Mouse (Mus musculus): ENCODE results near the gene Zglp1. TPM values are rescaled to one million over a fixed set of nuclear protein-coding genes. Genes with fewer than 3 reads are reported as not detected.

Zglp1 gene
- total and polyA plus RNA-seq, 2 experiments from 2014 or later = 10.7 TPM; not detected in 1

- no peak for ATAC-seq (ENCODE audit: low FRiP score)
- no peak overlapping the region for H3K9ac ChIP-seq (replicated peaks; ENCODE audit: low read length, poor library complexity, severe bottlenecking)
- DNase-seq (ENCODE audit: low spot score) = no peak
- no peaks in the 10 kb centered on the region for H3K9me3 ChIP-seq (ENCODE audit: low read length)
- peaks cover 8% of the 10 kb centered on the region for H3K36me3 ChIP-seq (ENCODE audit: insufficient read depth, low read length)
- H3K4me3 ChIP-seq (ENCODE audit: low read depth, low read length) = no peak overlapping the region
- TF ChIP-seq CTCF (IDR thresholded peaks at IDR 0.05) = no peak
- H3K4me1 ChIP-seq (ENCODE audit: insufficient read depth, low read length) = peaks cover 9% of the 10 kb centered on the region
- 92% methylated on average over 9 of the region's 9 CpGs for WGBS
- no peaks in the 10 kb centered on the region for H3K27me3 ChIP-seq (ENCODE audit: insufficient read depth, low read length)
- H3K4me2 ChIP-seq (ENCODE audit: low read depth, low read length, poor library complexity, severe bottlenecking) = no peak overlapping the region
- no peak overlapping the region for H3K27ac ChIP-seq (ENCODE audit: low read depth, low read length)
Observed at GRCm38 (mm10) chr9:21093423-21093822, 26.5 kb upstream of the Zglp1 start.

GRCm38 (mm10) chr9:21091707-21092320, 24.9 kb upstream of the Zglp1 start, which contains the start of the genes Gm38431 and Raver1:
Gene Gm38431 (minus strand): TSS chr9:21091997.
Gene Raver1 (minus strand): TSS chr9:21092008.
- H3K4me3 ChIP-seq (ENCODE audit: low read depth, low read length) = peak within 1 kb of the TSS; percentile 65
- H3K36me3 ChIP-seq (ENCODE audit: insufficient read depth, low read length) = peaks cover 20% of the 10 kb centered on the region
- WGBS = under 1% methylated on average over 54 of the region's 54 CpGs
- peak within 1 kb of the TSS; percentile 92 for H3K27ac ChIP-seq (ENCODE audit: low read depth, low read length)
- H3K4me1 ChIP-seq (ENCODE audit: insufficient read depth, low read length) = peaks cover 9% of the 10 kb centered on the region
- peak within 1 kb of the TSS; percentile 67 for H3K9ac ChIP-seq (replicated peaks; ENCODE audit: low read length, poor library complexity, severe bottlenecking)
- peak; percentile 99 for ATAC-seq (ENCODE audit: low FRiP score)
- peak within 1 kb of the TSS; percentile 84 for H3K4me2 ChIP-seq (ENCODE audit: low read depth, low read length, poor library complexity, severe bottlenecking)
- no peaks in the 10 kb centered on the region for H3K27me3 ChIP-seq (ENCODE audit: insufficient read depth, low read length)
- no peak for TF ChIP-seq CTCF (IDR thresholded peaks at IDR 0.05)
- no peaks in the 10 kb centered on the region for H3K9me3 ChIP-seq (ENCODE audit: low read length)
- peak; percentile 99 for DNase-seq (ENCODE audit: low spot score)

- WGBS = 2% methylated on average over 24 of the region's 24 CpGs
- H3K4me2 ChIP-seq (ENCODE audit: low read depth, low read length, poor library complexity, severe bottlenecking) = peak overlapping the region; percentile 84
- no peaks in the 10 kb centered on the region for H3K9me3 ChIP-seq (ENCODE audit: low read length)
- ATAC-seq (ENCODE audit: low FRiP score) (peak; percentile 18; the same call in 1 of the 2 replicates), DNase-seq (ENCODE audit: low spot score) (no peak)
- peak overlapping the region; percentile 65 for H3K4me3 ChIP-seq (ENCODE audit: low read depth, low read length)
- peak overlapping the region; percentile 92 for H3K27ac ChIP-seq (ENCODE audit: low read depth, low read length)
- H3K36me3 ChIP-seq (ENCODE audit: insufficient read depth, low read length) = peaks cover 27% of the 10 kb centered on the region
- TF ChIP-seq CTCF (IDR thresholded peaks at IDR 0.05) = no peak
- H3K4me1 ChIP-seq (ENCODE audit: insufficient read depth, low read length) = peaks cover 9% of the 10 kb centered on the region
- peak overlapping the region; percentile 67 for H3K9ac ChIP-seq (replicated peaks; ENCODE audit: low read length, poor library complexity, severe bottlenecking)
- no peaks in the 10 kb centered on the region for H3K27me3 ChIP-seq (ENCODE audit: insufficient read depth, low read length)
Observed at GRCm38 (mm10) chr9:21090972-21091706, 24.2 kb upstream of the Zglp1 start.

GRCm38 (mm10) chr9:21090537-21090936, 23.6 kb upstream of the Zglp1 start:
- H3K4me3 ChIP-seq (ENCODE audit: low read depth, low read length) = peak overlapping the region; percentile 65
- peak overlapping the region; percentile 84 for H3K4me2 ChIP-seq (ENCODE audit: low read depth, low read length, poor library complexity, severe bottlenecking)
- H3K27me3 ChIP-seq (ENCODE audit: insufficient read depth, low read length) = no peaks in the 10 kb centered on the region
- H3K9me3 ChIP-seq (ENCODE audit: low read length) = no peaks in the 10 kb centered on the region
- DNase-seq (ENCODE audit: low spot score) = no peak
- peak overlapping the region; percentile 67; the same call in 1 of the 2 replicates for H3K9ac ChIP-seq (replicated peaks; ENCODE audit: low read length, poor library complexity, severe bottlenecking)
- no peak overlapping the region; the same call in 1 of the 2 replicates for H3K27ac ChIP-seq (ENCODE audit: low read depth, low read length)
- H3K36me3 ChIP-seq (ENCODE audit: insufficient read depth, low read length) = peaks cover 31% of the 10 kb centered on the region
- no peak for TF ChIP-seq CTCF (IDR thresholded peaks at IDR 0.05)
- 90% methylated on average over 1 of the region's 1 CpGs for WGBS
- H3K4me1 ChIP-seq (ENCODE audit: insufficient read depth, low read length) = peaks cover 9% of the 10 kb centered on the region
- no peak for ATAC-seq (ENCODE audit: low FRiP score)

- ATAC-seq (ENCODE audit: low FRiP score) = no peak
- H3K4me3 ChIP-seq (ENCODE audit: low read depth, low read length) = no peak overlapping the region
- no peaks in the 10 kb centered on the region for H3K9me3 ChIP-seq (ENCODE audit: low read length)
- H3K4me2 ChIP-seq (ENCODE audit: low read depth, low read length, poor library complexity, severe bottlenecking) = no peak overlapping the region
- H3K9ac ChIP-seq (replicated peaks; ENCODE audit: low read length, poor library complexity, severe bottlenecking) = no peak overlapping the region
- H3K36me3 ChIP-seq (ENCODE audit: insufficient read depth, low read length) = peaks cover 63% of the 10 kb centered on the region
- no peaks in the 10 kb centered on the region for H3K4me1 ChIP-seq (ENCODE audit: insufficient read depth, low read length)
- TF ChIP-seq CTCF (IDR thresholded peaks at IDR 0.05) = no peak
- WGBS = 63% methylated on average over 3 of the region's 3 CpGs
- H3K27me3 ChIP-seq (ENCODE audit: insufficient read depth, low read length) = no peaks in the 10 kb centered on the region
- H3K27ac ChIP-seq (ENCODE audit: low read depth, low read length) = no peak overlapping the region
- no peak for DNase-seq (ENCODE audit: low spot score)
Observed at GRCm38 (mm10) chr9:21083324-21083723, 16.4 kb upstream of the Zglp1 start.

GRCm38 (mm10) chr9:21081127-21081526, 14.2 kb upstream of the Zglp1 start:
- no peak overlapping the region for H3K27ac ChIP-seq (ENCODE audit: low read depth, low read length)
- ATAC-seq (ENCODE audit: low FRiP score) = no peak
- no peaks in the 10 kb centered on the region for H3K4me1 ChIP-seq (ENCODE audit: insufficient read depth, low read length)
- WGBS = 88% methylated on average over 9 of the region's 9 CpGs
- no peak overlapping the region for H3K4me2 ChIP-seq (ENCODE audit: low read depth, low read length, poor library complexity, severe bottlenecking)
- peaks cover 62% of the 10 kb centered on the region for H3K36me3 ChIP-seq (ENCODE audit: insufficient read depth, low read length)
- H3K9ac ChIP-seq (replicated peaks; ENCODE audit: low read length, poor library complexity, severe bottlenecking) = no peak overlapping the region
- no peaks in the 10 kb centered on the region for H3K9me3 ChIP-seq (ENCODE audit: low read length)
- no peak for DNase-seq (ENCODE audit: low spot score)
- TF ChIP-seq CTCF (IDR thresholded peaks at IDR 0.05) = no peak
- H3K4me3 ChIP-seq (ENCODE audit: low read depth, low read length) = no peak overlapping the region
- H3K27me3 ChIP-seq (ENCODE audit: insufficient read depth, low read length) = no peaks in the 10 kb centered on the region
